Mouse (Mus musculus): ENCODE data around the gene Polr3gl. TPM values are rescaled to one million over a fixed set of nuclear protein-coding genes. Genes with fewer than 3 reads are reported as not detected.

The Polr3gl gene
- polyA plus RNA-seq, 1 experiment from 2014 or later = 26.0 TPM

DNA sequence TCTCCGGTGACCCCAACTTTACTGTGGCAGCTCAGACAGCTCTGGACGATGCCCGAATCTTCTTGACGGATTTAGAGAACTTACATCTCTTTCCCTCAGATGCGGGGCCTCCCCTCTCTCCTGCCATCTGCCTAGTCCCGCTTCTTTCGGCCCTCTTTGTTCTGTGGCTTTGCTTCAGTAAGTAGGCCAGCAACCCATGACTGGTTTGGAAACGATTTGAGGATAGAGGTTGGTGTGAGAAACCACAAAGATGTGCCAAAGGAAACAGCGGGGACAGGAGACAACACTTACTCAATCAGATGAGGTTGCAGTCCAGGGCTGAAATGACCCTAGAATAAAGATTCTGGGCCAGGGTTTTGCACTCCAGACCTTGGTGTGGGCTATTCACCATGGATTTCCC lies 65.5 kb downstream of the Polr3gl start:
- Histone ChIP-seq H3K9me3 (replicated peaks; ENCODE audit: low read length) (no peaks in the 10 kb centered on the region), H3K4me3 (replicated peaks; ENCODE audit: low read depth, low read length) (no peak overlapping the region), H3K4me1 (replicated peaks; ENCODE audit: insufficient read depth, low read length) (no peaks in the 10 kb centered on the region), H3K27ac (no peak overlapping the region), H3K9ac (ENCODE audit: low read depth, low read length) (no peak overlapping the region), H3K27me3 (ENCODE audit: insufficient read depth, low read length) (0 out of 2 replicates have a peak, but pooled peaks cover 12% of the 10 kb centered on the region), H3K36me3 (ENCODE audit: insufficient read depth, low read length) (no peaks in the 10 kb centered on the region), H3K4me2 (ENCODE audit: low read length) (no peak overlapping the region)
- DNase-seq (ENCODE audit: low spot score) (no peak), ATAC-seq (replicated peaks; ENCODE audit: low FRiP score, low read depth) (no peak)
- WGBS = 52% methylated on average over 9 of the region's 9 CpGs
- no peak for TF ChIP-seq CTCF (IDR thresholded peaks at IDR 0.05; ENCODE audit: low read depth)

Other genes starting within 250 kb of the Polr3gl start
- 0.40 and 0.51 TPM in 2 replicates for gene BC107364, start 141.9 kb downstream of the Polr3gl start, polyA plus RNA-seq (2015; fragmentation: Nextera tagmentation; extraction: Ambion mirVana)
- gene Hfe2, start 69.0 kb downstream of the Polr3gl start, polyA plus RNA-seq (2015; fragmentation: Nextera tagmentation; extraction: Ambion mirVana) = 0.07 and 0.10 TPM in 2 replicates
- gene Txnip, start 36.2 kb downstream of the Polr3gl start, polyA plus RNA-seq (2015; fragmentation: Nextera tagmentation; extraction: Ambion mirVana) = 241 and 254 TPM in 2 replicates
- gene Gm16253, start 17.2 kb downstream of the Polr3gl start, polyA plus RNA-seq (2015; fragmentation: Nextera tagmentation; extraction: Ambion mirVana) = not detected in 2 replicates
- gene Ankrd34a, start 2.5 kb upstream of the Polr3gl start, polyA plus RNA-seq (2015; fragmentation: Nextera tagmentation; extraction: Ambion mirVana) = 1.2 and 1.3 TPM in 2 replicates
- 4.9 and 5.2 TPM in 2 replicates for gene Lix1l, start 7.0 kb upstream of the Polr3gl start, polyA plus RNA-seq (2015; fragmentation: Nextera tagmentation; extraction: Ambion mirVana)
- gene Rbm8a, start 35.8 kb upstream of the Polr3gl start, polyA plus RNA-seq (2015; fragmentation: Nextera tagmentation; extraction: Ambion mirVana) = 100 and 111 TPM in 2 replicates
- 69.4 and 70.1 TPM in 2 replicates for gene Pex11b, start 41.2 kb upstream of the Polr3gl start, polyA plus RNA-seq (2015; fragmentation: Nextera tagmentation; extraction: Ambion mirVana)
- 0.06 TPM in 1 of 2 replicates, not detected in the other for gene Gm42957, start 41.3 kb upstream of the Polr3gl start, polyA plus RNA-seq (2015; fragmentation: Nextera tagmentation; extraction: Ambion mirVana)
- gene Itga10, start 51.4 kb upstream of the Polr3gl start, polyA plus RNA-seq (2015; fragmentation: Nextera tagmentation; extraction: Ambion mirVana) = 0.42 and 0.59 TPM in 2 replicates
- gene Ankrd35, start 76.0 kb upstream of the Polr3gl start, polyA plus RNA-seq (2015; fragmentation: Nextera tagmentation; extraction: Ambion mirVana) = 1.0 and 1.3 TPM in 2 replicates
- 38.7 and 39.1 TPM in 2 replicates for gene Pias3, start 102.2 kb upstream of the Polr3gl start, polyA plus RNA-seq (2015; fragmentation: Nextera tagmentation; extraction: Ambion mirVana)
- gene Nudt17, start 114.4 kb upstream of the Polr3gl start, polyA plus RNA-seq (2015; fragmentation: Nextera tagmentation; extraction: Ambion mirVana) = 8.2 and 9.5 TPM in 2 replicates
- gene Polr3c, start 133.4 kb upstream of the Polr3gl start, polyA plus RNA-seq (2015; fragmentation: Nextera tagmentation; extraction: Ambion mirVana) = 25.3 and 29.8 TPM in 2 replicates
- 59.0 and 59.2 TPM in 2 replicates for gene Rnf115, start 133.5 kb upstream of the Polr3gl start, polyA plus RNA-seq (2015; fragmentation: Nextera tagmentation; extraction: Ambion mirVana)
- 322 and 401 TPM in 2 replicates for gene Pdzk1, start 235.1 kb upstream of the Polr3gl start, polyA plus RNA-seq (2015; fragmentation: Nextera tagmentation; extraction: Ambion mirVana)
- gene Cd160, start 235.2 kb upstream of the Polr3gl start, polyA plus RNA-seq (2015; fragmentation: Nextera tagmentation; extraction: Ambion mirVana) = 0.06 and 0.09 TPM in 2 replicates

Measured in kidney, postnatal 0 days (tissue).